Mouse (Mus musculus) left cerebral cortex, postnatal 25 days (tissue): ENCODE measurements around the gene Map1lc3a. TPM values are rescaled to one million over a fixed set of nuclear protein-coding genes. Genes with fewer than 3 reads are reported as not detected.
A peak's percentile ranks its signal among the peaks of the same experiment; 100 is the strongest.

Experiments used
- DNase-seq, 2 experiments: peaks; one replicate each; pipeline ENCODE4 v3.0.0; 2022; ENCODE audit warnings: low spot score in 2 of 2, mixed read lengths in 1 of 2
- intact Hi-C: fragments of 180-260 bp; cut with DNase I; formaldehyde crosslinking; loops from one replicate; pipeline ENCODE4 v1.15.1; 2025
- total RNA-seq, 2 experiments: library from RNA; stranded (reverse); gene quantifications; 2 replicates each; pipeline ENCODE4 v1.2.3; 2021

The Map1lc3a gene
- total RNA-seq, 2 experiments from 2014 or later: 346 to 373 TPM

DNA sequence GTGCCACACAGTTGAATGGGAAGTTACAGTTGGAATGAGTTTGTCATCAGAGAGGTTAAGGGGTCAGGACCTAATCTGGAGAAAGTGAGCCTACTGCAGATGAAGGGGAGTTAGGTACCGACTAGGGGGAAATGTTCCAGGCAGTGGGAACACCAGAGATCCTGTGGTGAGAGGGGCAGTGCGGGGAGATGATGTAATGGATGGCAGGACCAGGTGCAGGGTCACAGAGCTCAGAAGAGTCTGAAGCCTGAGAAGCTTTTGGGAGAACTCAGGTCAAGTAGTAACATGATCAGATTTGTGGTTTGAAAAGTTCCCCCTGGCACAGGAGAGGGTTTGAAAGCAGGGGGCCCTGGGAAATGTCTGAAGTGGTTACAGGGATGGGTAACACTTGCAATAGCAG lies 4.0 kb downstream of the Map1lc3a start:
- intact Hi-C loops: no loop called here

DNA sequence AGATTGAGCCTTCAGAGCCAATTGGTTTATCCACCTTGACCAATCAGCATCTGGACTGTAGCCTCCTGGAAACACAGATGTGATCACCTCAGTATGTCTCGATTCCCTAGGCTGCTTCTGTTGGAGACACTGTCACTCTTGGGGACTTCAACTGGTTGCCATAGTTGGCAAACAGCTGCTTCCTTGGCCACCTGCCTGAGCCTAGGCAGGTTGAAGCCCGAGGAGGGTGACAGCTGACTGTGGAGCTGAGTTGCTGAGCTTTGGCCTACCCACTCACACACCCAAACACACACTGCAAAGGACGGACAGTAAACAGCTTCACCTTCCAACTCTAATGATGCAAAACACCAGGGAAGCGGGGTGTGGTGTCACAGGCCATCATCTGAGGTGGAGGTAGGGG lies 7.7 kb downstream of the Map1lc3a start:
- intact Hi-C loops: no loop called here

More for the DNA sequence above, 4.0 kb downstream of the Map1lc3a start:
- DNase-seq: no peak

GRCm38 (mm10) chr2:155284647-155285046 lies 8.6 kb downstream of the Map1lc3a start:
- intact Hi-C loops: no loop called here
- DNase-seq: no peak

More for the DNA sequence above, 7.7 kb downstream of the Map1lc3a start:
- peak in 1 of 2 experiments; percentile 33 for DNase-seq

GRCm38 (mm10) chr2:155285744-155286143 lies 9.6 kb downstream of the Map1lc3a start:
- intact Hi-C loops: no loop called here
- no peak for DNase-seq

DNA sequence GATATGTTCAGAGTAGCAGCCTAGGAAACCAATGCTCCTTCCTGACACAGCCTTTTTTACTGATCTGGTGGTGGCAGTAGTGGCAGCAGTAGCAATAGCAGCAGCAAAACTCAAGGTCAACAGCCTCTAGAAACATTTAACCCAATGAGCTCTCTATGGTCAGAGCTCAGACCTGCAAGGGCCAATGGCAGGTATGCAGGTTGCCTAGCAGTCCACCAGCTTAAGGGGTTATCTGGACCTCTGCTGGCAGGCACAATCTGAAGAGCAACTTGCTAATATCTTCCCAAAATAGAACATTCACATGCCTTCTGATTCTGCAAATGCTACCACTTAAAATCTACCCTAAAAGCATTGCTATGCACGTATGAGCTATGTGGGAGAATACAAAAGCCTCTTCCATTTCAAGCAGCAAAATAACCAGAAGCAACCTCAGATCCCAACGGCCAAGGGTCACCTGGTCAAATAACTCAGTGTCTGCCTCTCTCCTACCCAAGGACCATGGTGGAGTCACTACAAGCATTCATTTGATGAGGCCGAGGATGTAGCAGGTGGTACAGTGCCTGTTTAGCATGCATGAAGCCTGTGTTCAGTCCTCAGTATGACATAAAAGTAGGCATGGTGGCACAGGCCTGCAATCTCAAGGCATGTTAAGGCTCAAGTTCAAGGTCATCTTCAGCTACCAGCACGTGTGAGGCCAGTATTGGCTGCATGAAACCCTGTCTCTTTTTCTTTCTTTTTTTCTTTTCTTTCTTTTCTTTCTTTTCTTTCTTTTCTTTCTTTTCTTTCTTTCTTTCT lies 11.6 kb downstream of the Map1lc3a start:
- intact Hi-C loops: no loop called here
- DNase-seq: no peak

DNA sequence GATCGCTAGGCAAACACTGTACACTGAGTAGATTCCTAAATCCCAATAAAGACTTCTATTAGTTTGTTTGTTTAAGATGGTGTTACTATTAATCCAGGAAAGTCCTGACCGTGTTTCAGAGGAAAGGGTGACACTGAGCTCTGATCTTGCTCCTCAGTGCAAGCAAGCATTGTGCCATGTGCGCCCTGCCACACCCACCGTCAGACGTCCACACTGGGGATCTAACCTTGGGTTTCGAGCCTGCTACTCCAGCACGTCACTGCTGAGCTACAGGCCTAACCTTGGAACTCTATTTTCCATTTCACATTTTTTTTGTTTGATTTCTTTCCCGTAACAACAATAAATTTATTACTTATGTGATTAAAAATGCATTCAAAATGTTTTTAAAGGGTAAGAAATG lies 14.0 kb downstream of the Map1lc3a start:
- intact Hi-C loops: no loop called here
- DNase-seq: no peak

DNA sequence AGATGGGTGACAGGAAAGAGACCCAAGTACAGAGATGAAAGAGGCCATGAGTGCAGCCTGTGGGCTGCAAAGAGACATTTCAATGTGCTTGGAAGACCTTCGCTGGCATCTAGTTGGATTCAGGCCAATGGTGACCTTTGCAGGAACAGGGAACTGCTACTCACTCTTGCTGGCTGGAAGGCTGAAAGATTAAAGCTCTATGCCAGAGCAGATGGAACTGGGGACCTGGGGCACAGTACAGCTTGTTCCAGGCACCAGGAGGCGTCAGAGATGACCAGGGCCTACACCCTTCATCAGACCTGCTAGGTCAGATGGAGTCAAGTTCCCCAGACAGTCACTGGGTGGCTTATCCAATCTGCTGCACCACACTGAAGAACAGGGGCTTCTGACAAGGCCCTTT lies 17.3 kb downstream of the Map1lc3a start:
- no peak for DNase-seq
- intact Hi-C loops: no loop called here

DNA sequence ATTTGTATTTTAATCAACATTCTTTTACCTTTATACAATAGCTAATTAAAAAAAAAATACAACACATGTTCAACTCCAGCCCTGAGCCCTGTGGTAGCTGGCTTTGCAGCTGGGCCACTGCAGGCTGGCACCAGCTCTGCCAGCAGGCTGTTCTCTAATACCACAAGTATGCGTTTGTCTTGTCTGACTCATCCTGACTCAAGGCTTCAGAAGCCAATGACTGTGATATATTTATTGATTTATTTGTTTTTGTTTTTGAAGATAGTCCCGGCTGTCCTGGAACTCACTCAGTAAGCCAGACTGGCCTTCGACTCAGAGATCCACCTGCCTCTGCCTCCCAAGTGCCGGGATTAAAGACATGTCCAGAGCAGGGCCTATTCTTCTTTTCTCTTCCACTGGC lies 17.8 kb downstream of the Map1lc3a start:
- no peak for DNase-seq
- intact Hi-C loops: no loop called here

DNA sequence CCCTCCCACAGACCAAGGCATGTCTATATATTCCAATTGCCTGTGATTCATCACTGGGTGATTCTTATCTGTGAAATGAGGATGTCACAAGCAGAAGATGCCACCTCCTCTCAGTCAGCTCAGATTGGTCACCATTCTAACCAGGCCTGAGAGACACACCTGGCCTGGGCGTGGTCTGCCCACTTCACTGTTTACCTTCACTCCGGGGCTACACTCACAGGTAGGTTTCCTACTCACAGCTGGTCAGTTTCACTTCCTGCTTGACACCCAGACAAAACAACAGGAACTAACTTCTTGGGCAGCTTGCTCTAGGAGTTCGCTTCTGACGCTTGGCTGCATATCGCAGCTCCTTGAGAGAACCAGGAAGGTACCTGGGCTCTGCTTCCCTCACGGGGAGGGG lies 19.4 kb downstream of the Map1lc3a start:
- DNase-seq: no peak
- intact Hi-C loops: no loop called here

DNA sequence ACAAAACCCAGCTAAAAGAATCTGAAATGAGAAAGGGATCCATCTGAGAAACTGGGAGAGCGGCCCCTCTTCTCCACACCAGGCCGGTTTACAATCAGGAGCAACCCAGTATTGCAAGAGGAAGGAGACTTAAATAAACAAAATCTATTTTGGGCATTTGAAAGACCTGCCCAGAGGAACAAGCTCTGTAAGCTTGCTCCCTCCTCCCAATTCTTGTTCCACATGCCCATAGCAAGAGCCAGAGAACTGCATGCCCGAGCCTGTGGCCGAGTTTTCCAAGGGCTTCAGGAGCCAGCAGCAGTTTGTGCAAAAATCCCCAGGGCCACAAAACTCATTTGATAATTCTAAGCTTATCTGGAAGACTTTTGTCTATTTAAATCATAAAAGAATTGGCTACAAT lies 23.5 kb downstream of the Map1lc3a start:
- no peak for DNase-seq
- intact Hi-C loops: no loop called here

- intact Hi-C loops: no loop called here
- peak in 1 of 2 experiments; percentile 35 for DNase-seq
Observed at GRCm38 (mm10) chr2:155308936-155309592, 33.0 kb downstream of the Map1lc3a start.

DNA sequence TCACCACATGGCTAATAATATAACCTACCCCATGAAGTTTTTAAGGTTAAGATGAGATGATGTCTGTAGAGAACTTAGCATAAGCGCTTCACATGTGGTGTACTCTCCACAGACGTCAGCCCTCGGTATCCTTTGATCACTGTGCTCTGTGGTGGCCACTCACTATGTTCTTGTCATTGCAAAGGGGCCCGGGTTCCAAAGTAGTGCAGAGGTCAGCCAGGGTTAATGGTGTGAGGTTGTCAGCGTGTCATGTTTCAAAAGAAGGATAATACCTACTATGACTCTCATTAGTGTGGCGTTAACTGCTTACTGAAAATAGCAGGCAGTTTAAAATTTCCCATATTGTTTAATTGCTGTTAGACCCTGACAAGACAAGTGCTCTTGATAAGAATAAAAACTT lies 37.6 kb downstream of the Map1lc3a start:
- no peak for DNase-seq
- intact Hi-C loops: no loop called here

GRCm38 (mm10) chr2:155318618-155319017 lies 42.5 kb downstream of the Map1lc3a start:
- intact Hi-C loops: no loop called here
- no peak for DNase-seq

DNA sequence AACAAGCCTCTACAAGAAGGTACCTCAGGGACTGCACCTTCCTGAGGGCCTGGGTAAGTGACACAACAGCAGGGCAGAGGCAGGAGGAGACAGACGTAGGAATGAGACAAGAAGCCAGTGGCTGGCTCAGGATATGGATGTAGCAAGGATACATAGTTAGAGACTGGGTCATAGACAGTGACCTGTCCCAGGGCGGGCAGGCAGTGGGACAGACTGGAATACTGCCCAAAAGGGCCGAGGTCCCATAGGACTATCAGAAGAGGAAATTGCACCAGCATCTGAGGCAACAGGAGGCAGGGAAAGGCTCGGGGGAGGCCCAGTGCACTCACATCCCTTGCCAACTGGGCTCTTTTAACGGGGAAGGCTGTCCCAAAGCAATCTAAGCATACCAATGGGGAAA lies 44.5 kb downstream of the Map1lc3a start:
- DNase-seq: no peak
- intact Hi-C loops: no loop called here

- DNase-seq: no peak
- intact Hi-C loops: no loop called here
Observed at GRCm38 (mm10) chr2:155326001-155326400, 49.9 kb downstream of the Map1lc3a start.

Other genes with a start within 250 kb of the Map1lc3a start
- 10 to 100 TPM; 14.0 to 14.5 TPM for gene Ahcy, start 201.8 kb upstream of the Map1lc3a start, total RNA-seq
- 10 to 100 TPM; 52.0 to 52.1 TPM for gene Itch, start 142.8 kb upstream of the Map1lc3a start, total RNA-seq
- 100 to 1,000 TPM; 286 to 313 TPM for gene Dynlrb1, start 39.8 kb upstream of the Map1lc3a start, total RNA-seq
- 10 to 100 TPM; 29.1 to 29.5 TPM for gene Pigu, start 81.1 kb downstream of the Map1lc3a start, total RNA-seq
- 100 to 1,000 TPM; 175 to 194 TPM for gene Trp53inp2, start 104.8 kb downstream of the Map1lc3a start, total RNA-seq
- gene Ncoa6, start 197.6 kb downstream of the Map1lc3a start, total RNA-seq: 10 to 100 TPM; 65.1 to 65.8 TPM
- gene Acss2, start 241.7 kb downstream of the Map1lc3a start, total RNA-seq: 10 to 100 TPM; 56.4 to 60.5 TPM
- gene Ggt7, start 241.9 kb downstream of the Map1lc3a start, total RNA-seq: 100 to 1,000 TPM; 115 to 122 TPM